Mouse (Mus musculus) CH12.LX (cell line): ENCODE data around the gene Rbm33.

Experiments
- CTCF ChIP-seq, 2 experiments: IDR thresholded peaks in 1 of 2; conservative IDR thresholded peaks in 1 of 2; 2 replicates each; pipeline ENCODE4 v1.5.1; 2011 to 2012; ENCODE audit warnings: low read depth in 2 of 2, low read length in 2 of 2, improper control_type of control experiment in 1 of 2, inconsistent platforms in 1 of 2, mild to moderate bottlenecking in 1 of 2, moderate library complexity in 1 of 2
- EP300 ChIP-seq: IDR thresholded peaks from 2 replicates; pipeline ENCODE4 v1.6.1; 2011; ENCODE audit warnings: low read length, improper control_type of control experiment
- ETS1 ChIP-seq: conservative IDR thresholded peaks from 2 replicates; pipeline ENCODE4 v1.6.1; 2012; ENCODE audit warnings: low read depth, mild to moderate bottlenecking, inconsistent platforms, low read length, improper control_type of control experiment, moderate library complexity
- JUN ChIP-seq: IDR thresholded peaks from 2 replicates; pipeline ENCODE4 v1.6.1; 2011; ENCODE audit warnings: low read depth, mild to moderate bottlenecking, low read length, improper control_type of control experiment, moderate library complexity; ENCODE audit not compliant: insufficient read depth
- NELFE ChIP-seq: IDR thresholded peaks from 2 replicates; pipeline ENCODE4 v1.6.1; 2011; ENCODE audit warnings: low read depth, low read length, improper control_type of control experiment
- POLR2A ChIP-seq: IDR thresholded peaks from 2 replicates; pipeline ENCODE4 v1.6.1; 2011; ENCODE audit warnings: low read depth, mild to moderate bottlenecking, improper control_type of control experiment, low read length
- POLR2AphosphoS2 ChIP-seq: IDR thresholded peaks from 2 replicates; pipeline ENCODE4 v1.6.1; 2011; ENCODE audit warnings: low read depth, low read length, improper control_type of control experiment
- SIN3A ChIP-seq: IDR thresholded peaks from 2 replicates; pipeline ENCODE4 v1.6.1; 2012; ENCODE audit warnings: low read length, improper control_type of control experiment, inconsistent platforms
- SMC3 ChIP-seq: IDR thresholded peaks from 2 replicates; pipeline ENCODE4 v1.6.1; 2011; ENCODE audit warnings: low read depth, low read length, improper control_type of control experiment
- TBP ChIP-seq: conservative IDR thresholded peaks from 2 replicates; pipeline ENCODE4 v1.6.1; 2011; ENCODE audit warnings: low read depth, low read length, improper control_type of control experiment
- TCF12 ChIP-seq: IDR thresholded peaks from 2 replicates; pipeline ENCODE4 v1.6.1; 2014; ENCODE audit warnings: low read depth, mild to moderate bottlenecking, inconsistent platforms, low read length, improper control_type of control experiment
- USF1 ChIP-seq: IDR thresholded peaks from 2 replicates; pipeline ENCODE4 v1.6.1; 2014; ENCODE audit warnings: low read depth, mild to moderate bottlenecking, inconsistent platforms, low read length, improper control_type of control experiment
- ZC3H11A ChIP-seq: IDR thresholded peaks from 2 replicates; pipeline ENCODE4 v1.6.1; 2012; ENCODE audit warnings: low read depth, mild to moderate bottlenecking, inconsistent platforms, low read length, improper control_type of control experiment

DNA sequence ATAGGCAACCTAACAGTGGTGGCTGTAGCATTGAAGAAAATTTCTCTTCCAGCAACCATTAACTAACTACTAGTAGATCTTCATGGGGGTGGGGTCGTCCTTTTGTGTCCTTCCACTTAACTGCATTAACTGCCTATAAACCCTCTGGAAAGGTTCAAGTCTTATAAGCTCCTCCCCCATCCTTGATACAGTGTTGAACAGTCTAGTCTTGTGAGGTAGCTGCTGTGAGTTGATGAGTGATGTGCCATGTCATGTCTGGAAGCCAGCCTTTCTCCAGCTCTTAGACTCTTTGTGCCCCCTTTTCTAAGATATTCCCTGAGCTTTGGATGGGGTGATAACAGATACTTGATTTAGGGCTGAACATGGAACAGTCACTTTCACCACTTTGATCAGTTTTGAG, 7.5 kb downstream of the Rbm33 start:
- TF ChIP-seq SIN3A (no peak), POLR2A (no peak), CTCF (conservative IDR thresholded peaks at IDR 0.05 in 1 of 2, IDR thresholded peaks at IDR 0.05 in 1 of 2; ENCODE audit: low read depth in 2 of 2, low read length in 2 of 2) (no peak), TCF12 (no peak), ETS1 (no peak), SMC3 (no peak), JUN (no peak), NELFE (no peak), EP300 (no peak), POLR2AphosphoS2 (no peak), USF1 (no peak), ZC3H11A (no peak), TBP (no peak)
